Mouse (Mus musculus) ES-Bruce4 (cell line): ENCODE measurements at regions not wholly inside any gene's neighbourhood (a gene's known extent, or its start where the extent isn't known, plus 50 kb on each side); places are given as distances from the start of the nearest gene placed in this dataset.

Experiments used
- H3K27ac ChIP-seq: 2 replicates; pipeline ENCODE4 v1.5.1; 2012; ENCODE audit warnings: low read length, inconsistent platforms; ENCODE audit not compliant: insufficient read depth
- H3K27me3 ChIP-seq: 2 replicates; pipeline ENCODE4 v1.6.1; 2012; ENCODE audit warnings: mild to moderate bottlenecking, low read length, inconsistent platforms; ENCODE audit not compliant: control insufficient read depth, poor library complexity, insufficient read depth, severe bottlenecking
- H3K36me3 ChIP-seq: 2 replicates; pipeline ENCODE4 v1.6.1; 2012; ENCODE audit warnings: inconsistent platforms, mild to moderate bottlenecking, low read length, moderate library complexity; ENCODE audit not compliant: control insufficient read depth, poor library complexity, insufficient read depth, severe bottlenecking
- H3K4me1 ChIP-seq: one replicate; pipeline ENCODE4 v1.8.1; 2011; ENCODE audit warnings: low read length; ENCODE audit not compliant: control insufficient read depth, insufficient read depth
- H3K4me3 ChIP-seq: 2 replicates; pipeline ENCODE4 v1.5.1; 2011; ENCODE audit warnings: low read depth, mild to moderate bottlenecking, low read length
- H3K9ac ChIP-seq: 2 replicates; pipeline ENCODE4 v1.6.1; 2012; ENCODE audit warnings: low read depth, mild to moderate bottlenecking, inconsistent platforms; ENCODE audit not compliant: poor library complexity, severe bottlenecking
- H3K9me3 ChIP-seq: replicated peaks from 2 replicates; pipeline ENCODE4 v1.6.1; 2012; ENCODE audit warnings: mild to moderate bottlenecking, low read length, inconsistent platforms; ENCODE audit not compliant: control insufficient read depth, poor library complexity, insufficient read depth, severe bottlenecking
- CTCF ChIP-seq: IDR thresholded peaks from one replicate; pipeline ENCODE4 v1.8.1; 2011; ENCODE audit warnings: low read depth, low read length
- EP300 ChIP-seq: IDR thresholded peaks from 2 replicates; pipeline ENCODE4 v1.6.1; 2011; ENCODE audit warnings: low read depth, low read length; ENCODE audit not compliant: insufficient read depth
- POLR2A ChIP-seq: IDR thresholded peaks from one replicate; pipeline ENCODE4 v1.8.1; 2011; ENCODE audit warnings: low read length; ENCODE audit not compliant: insufficient read depth

DNA sequence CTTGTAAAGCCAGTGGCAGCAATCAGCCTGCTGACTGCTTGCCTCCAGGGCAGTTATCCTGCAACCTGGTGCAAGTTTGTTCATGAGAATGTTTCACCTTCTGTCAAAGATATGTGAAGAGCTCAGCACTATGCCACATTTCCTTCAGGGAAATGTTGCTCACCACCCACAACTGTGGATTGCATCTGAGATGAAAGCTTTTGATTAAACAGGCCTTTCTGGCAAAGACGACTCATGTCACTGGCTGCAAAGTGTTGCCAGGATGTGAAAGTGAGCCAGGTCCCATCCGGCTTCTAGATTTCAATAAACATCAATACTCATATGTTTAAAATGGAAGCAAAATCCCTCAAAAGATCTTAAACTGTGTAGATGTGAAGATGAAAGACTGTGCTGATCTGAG, 2121.0 kb downstream of the Gm37988 start:
- H3K4me3 ChIP-seq = no peak overlapping the region
- no peaks in the 10 kb centered on the region for H3K36me3 ChIP-seq
- no peaks in the 10 kb centered on the region for H3K9me3 ChIP-seq
- no peaks in the 10 kb centered on the region for H3K4me1 ChIP-seq
- no peak overlapping the region for H3K9ac ChIP-seq
- H3K27ac ChIP-seq = no peak overlapping the region
- no peaks in the 10 kb centered on the region for H3K27me3 ChIP-seq
- TF ChIP-seq CTCF (no peak), EP300 (no peak), POLR2A (no peak)

DNA sequence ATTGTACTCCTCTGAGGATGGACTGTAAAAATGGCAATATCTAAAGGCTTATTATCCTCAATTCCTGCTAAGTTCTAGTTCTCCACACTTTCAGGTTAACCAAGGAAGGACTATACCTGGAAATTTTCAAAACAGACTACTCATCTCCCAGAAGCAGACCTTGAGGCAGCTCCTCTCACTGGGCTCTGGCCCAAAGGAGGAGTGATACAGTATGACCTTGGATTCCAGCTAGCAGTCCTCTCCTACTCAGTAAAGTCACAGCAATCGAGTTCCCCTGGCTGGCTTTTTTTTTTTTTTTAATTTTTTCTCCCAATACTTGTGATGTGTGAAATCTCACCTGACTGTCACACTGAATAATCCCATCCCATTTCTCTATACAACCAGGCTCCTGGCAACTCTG, 2124.2 kb downstream of the Gm37988 start:
- H3K9ac ChIP-seq = no peak overlapping the region
- H3K27ac ChIP-seq = no peak overlapping the region
- H3K36me3 ChIP-seq = no peaks in the 10 kb centered on the region
- H3K4me1 ChIP-seq = no peaks in the 10 kb centered on the region
- H3K9me3 ChIP-seq = no peaks in the 10 kb centered on the region
- no peaks in the 10 kb centered on the region for H3K27me3 ChIP-seq
- H3K4me3 ChIP-seq = no peak overlapping the region
- TF ChIP-seq POLR2A (no peak), EP300 (no peak)

DNA sequence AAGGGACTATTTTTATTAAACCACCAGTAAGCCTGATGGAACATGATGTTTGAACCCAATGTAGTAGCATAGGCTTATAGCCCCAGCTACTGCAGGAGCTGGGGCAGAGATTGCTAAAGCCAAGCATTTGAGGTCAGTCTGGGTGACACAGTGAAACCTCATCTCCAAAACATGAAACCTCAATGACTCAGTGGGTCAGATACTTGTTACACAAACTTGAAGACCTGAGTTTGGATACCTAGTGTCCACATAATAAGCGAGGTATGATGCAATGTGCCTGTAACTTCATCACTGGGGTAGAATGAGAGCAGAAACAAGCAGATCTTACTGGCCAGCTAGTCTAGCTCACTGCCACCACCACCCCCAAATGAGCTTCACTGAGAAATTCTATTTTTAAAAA, 2162.1 kb downstream of the Gm37988 start:
- TF ChIP-seq EP300 = no peak
- no peak for TF ChIP-seq CTCF
- TF ChIP-seq POLR2A = no peak
- Histone ChIP-seq H3K36me3 (no peaks in the 10 kb centered on the region), H3K27me3 (no peaks in the 10 kb centered on the region), H3K4me1 (no peaks in the 10 kb centered on the region), H3K9ac (no peak overlapping the region), H3K4me3 (no peak overlapping the region), H3K27ac (no peak overlapping the region), H3K9me3 (no peaks in the 10 kb centered on the region)

DNA sequence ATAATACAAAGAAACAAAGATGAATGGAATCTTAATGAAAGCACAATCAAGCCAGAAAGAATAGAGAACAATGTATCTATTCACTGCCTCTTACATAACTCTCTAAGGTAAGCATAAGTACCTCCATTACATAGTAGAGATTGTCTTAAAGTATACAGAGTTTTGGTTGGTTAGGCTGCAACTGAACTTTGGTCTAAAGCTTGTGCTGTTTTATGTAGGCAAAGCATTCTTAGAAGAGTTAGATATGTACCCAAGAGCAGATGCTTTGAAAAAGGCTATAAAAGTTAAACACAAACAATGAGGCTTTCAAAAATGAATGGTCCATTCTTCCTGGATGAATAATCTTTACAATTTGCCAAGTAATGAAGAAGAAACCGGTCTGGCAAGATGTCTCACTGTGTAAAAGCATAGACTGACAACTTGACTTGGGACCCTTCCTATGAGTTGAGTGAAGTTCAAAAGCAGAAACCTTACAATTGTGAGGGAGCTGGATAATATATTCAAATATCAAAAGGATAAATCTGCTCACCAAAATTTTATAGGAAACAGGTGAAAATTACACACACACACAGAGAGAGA, 2166.1 kb downstream of the Gm37988 start:
- Histone ChIP-seq H3K27me3 (no peaks in the 10 kb centered on the region), H3K9ac (no peak overlapping the region), H3K4me3 (no peak overlapping the region), H3K36me3 (no peaks in the 10 kb centered on the region), H3K27ac (no peak overlapping the region), H3K9me3 (no peaks in the 10 kb centered on the region), H3K4me1 (no peaks in the 10 kb centered on the region)
- TF ChIP-seq POLR2A (no peak), CTCF (no peak), EP300 (no peak)

DNA sequence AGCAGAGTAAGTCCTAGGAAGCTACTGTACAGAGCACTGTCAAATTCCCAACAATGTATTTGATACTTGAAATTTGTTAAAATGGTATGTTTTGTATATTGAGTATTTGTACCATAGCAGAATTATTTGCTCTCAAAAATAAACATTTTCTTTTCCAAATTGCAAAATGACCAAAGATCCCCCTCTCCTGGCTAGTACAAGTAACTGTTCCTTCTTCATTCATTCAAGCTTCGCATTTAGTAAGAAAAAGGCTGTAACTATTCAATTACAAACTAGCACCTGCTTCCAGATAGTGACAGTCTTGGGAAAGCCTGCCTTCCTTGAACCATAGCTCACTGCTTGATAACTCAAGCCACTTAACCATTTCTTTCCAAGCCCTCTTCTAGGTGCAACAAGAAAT, 2171.9 kb downstream of the Gm37988 start:
- TF ChIP-seq CTCF = no peak
- no peak for TF ChIP-seq POLR2A
- TF ChIP-seq EP300 = no peak
- H3K36me3 ChIP-seq = no peaks in the 10 kb centered on the region
- no peaks in the 10 kb centered on the region for H3K27me3 ChIP-seq
- no peaks in the 10 kb centered on the region for H3K4me1 ChIP-seq
- no peak overlapping the region for H3K9ac ChIP-seq
- peaks cover 3% of the 10 kb centered on the region; the same call in 1 of the 2 replicates for H3K9me3 ChIP-seq
- H3K4me3 ChIP-seq = no peak overlapping the region
- H3K27ac ChIP-seq = no peak overlapping the region

DNA sequence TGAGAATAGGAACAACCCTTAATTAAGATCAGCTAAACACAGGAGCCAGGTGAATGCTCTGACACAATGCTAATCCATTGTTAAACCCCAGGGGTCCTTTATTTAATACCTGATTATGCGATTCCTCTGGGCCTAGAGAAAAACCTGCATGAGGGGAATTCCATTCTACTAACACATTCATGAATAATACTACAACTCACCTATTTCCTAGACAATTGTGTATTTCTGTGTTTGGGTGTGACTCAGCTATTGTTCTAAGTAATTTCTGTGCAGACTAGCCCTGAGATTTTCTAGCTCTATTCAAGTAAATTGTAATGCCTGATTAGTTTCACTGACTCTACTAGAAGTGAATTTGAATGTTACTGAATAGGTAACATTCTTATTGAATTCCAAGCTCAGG, 2176.5 kb downstream of the Gm37988 start:
- Histone ChIP-seq H3K27ac (no peak overlapping the region), H3K27me3 (no peaks in the 10 kb centered on the region)
- no peak for TF ChIP-seq EP300
- TF ChIP-seq CTCF = no peak
- no peak for TF ChIP-seq POLR2A

More for the DNA sequence above, 2176.5 kb downstream of the Gm37988 start:
- Histone ChIP-seq H3K4me1 (no peaks in the 10 kb centered on the region), H3K36me3 (no peaks in the 10 kb centered on the region), H3K9ac (no peak overlapping the region), H3K9me3 (peaks cover 3% of the 10 kb centered on the region; the same call in 1 of the 2 replicates), H3K4me3 (no peak overlapping the region)
